In genomic region chr9:55139958-55140357, GRCm38 (mm10) we compare ENCODE assay signal across 11 mouse cellular contexts. TPM values are rescaled to one million over a fixed set of nuclear protein-coding genes. Genes with fewer than 3 reads are reported as not detected.
DNase-seq lines count a peak whose midpoint lies in the region; ATAC-seq lines count a peak whose summit lies in the region.
"Had no signal": no experiment of that assay in that cellular context is flagged by ENCODE, and none has a peak within 500 bp of the region (broad histone marks: within the 10 kb centered on the region; RNA-seq: fewer than 3 reads in every experiment).

No protein-coding gene starts in this region.

- H3K9me3 ChIP-seq in heart, embryonic 12.5 days (replicated peaks): no peaks in the 10 kb centered on the region
- H3K9me3 ChIP-seq in midbrain, embryonic 14.5 days (ENCODE audit: control insufficient read depth, low read length): no peaks in the 10 kb centered on the region
- no peaks in the 10 kb centered on the region for H3K9me3 ChIP-seq in midbrain, embryonic 15.5 days
- H3K9me3 ChIP-seq: liver, embryonic 13.5 days had no signal

- no peak overlapping the region for H3K27ac ChIP-seq in heart, embryonic 12.5 days (ENCODE audit: poor library complexity, severe bottlenecking)
- no peak overlapping the region for H3K27ac ChIP-seq in midbrain, embryonic 14.5 days (replicated peaks; ENCODE audit: low read depth, low read length)
- no peak overlapping the region for H3K27ac ChIP-seq in midbrain, embryonic 15.5 days
- H3K27ac ChIP-seq: liver, embryonic 13.5 days had no signal

- H3K4me3 ChIP-seq in heart, embryonic 12.5 days: no peak overlapping the region
- H3K4me3 ChIP-seq in midbrain, embryonic 14.5 days (replicated peaks; ENCODE audit: low read depth, low read length): no peak overlapping the region
- no peak overlapping the region for H3K4me3 ChIP-seq in midbrain, embryonic 15.5 days
- H3K4me3 ChIP-seq: liver, embryonic 13.5 days had no signal

- H3K9ac ChIP-seq in heart, embryonic 12.5 days: no peak overlapping the region
- H3K9ac ChIP-seq in midbrain, embryonic 14.5 days (replicated peaks; ENCODE audit: low read length): no peak overlapping the region
- no peak overlapping the region for H3K9ac ChIP-seq in midbrain, embryonic 15.5 days
- H3K9ac ChIP-seq: liver, embryonic 13.5 days had no signal

- no peak overlapping the region for H3K4me2 ChIP-seq in heart, embryonic 12.5 days
- H3K4me2 ChIP-seq in midbrain, embryonic 14.5 days (ENCODE audit: low read length): no peak overlapping the region
- H3K4me2 ChIP-seq in midbrain, embryonic 15.5 days: no peak overlapping the region
- H3K4me2 ChIP-seq: liver, embryonic 13.5 days had no signal

- no peaks in the 10 kb centered on the region for H3K36me3 ChIP-seq in heart, embryonic 12.5 days
- no peaks in the 10 kb centered on the region for H3K36me3 ChIP-seq in midbrain, embryonic 14.5 days (ENCODE audit: control insufficient read depth, insufficient read depth, low read length)
- no peaks in the 10 kb centered on the region for H3K36me3 ChIP-seq in midbrain, embryonic 15.5 days (replicated peaks)
- H3K36me3 ChIP-seq: liver, embryonic 13.5 days had no signal

- intact Hi-C loops in heart, postnatal 14 days (cut with DNase I): loop anchor here (5.0 kb wide), 1 partner anchor 252 kb away; no protein-coding TSS in a partner anchor

- H3K4me1 ChIP-seq in heart, embryonic 12.5 days (replicated peaks): peaks cover 22% of the 10 kb centered on the region
- no peaks in the 10 kb centered on the region for H3K4me1 ChIP-seq in midbrain, embryonic 14.5 days (ENCODE audit: control insufficient read depth, insufficient read depth, low read length)
- no peaks in the 10 kb centered on the region for H3K4me1 ChIP-seq in midbrain, embryonic 15.5 days

- no peaks in the 10 kb centered on the region for H3K27me3 ChIP-seq in heart, embryonic 12.5 days (replicated peaks)
- no peaks in the 10 kb centered on the region; the same call in 1 of the 2 replicates for H3K27me3 ChIP-seq in midbrain, embryonic 14.5 days (ENCODE audit: control insufficient read depth, insufficient read depth, low read length)
- H3K27me3 ChIP-seq in midbrain, embryonic 15.5 days (replicated peaks): no peaks in the 10 kb centered on the region; the same call in 1 of the 2 replicates
- H3K27me3 ChIP-seq: liver, embryonic 13.5 days had no signal

- 63% methylated on average over 5 of the region's 5 CpGs for WGBS in heart, embryonic 12.5 days
- WGBS in midbrain, embryonic 14.5 days: 79% methylated on average over 5 of the region's 5 CpGs
- WGBS in midbrain, embryonic 15.5 days: 70% methylated on average over 5 of the region's 5 CpGs

- peak; percentile 13 to 37 for DNase-seq in heart, adult 9 months (ENCODE audit: low spot score in 2 of 2)
- peak; percentile 19 for DNase-seq in midbrain, embryonic 14.5 days
- DNase-seq in heart, postnatal 14 days: peak; percentile 15 to 59
- peak; percentile 25 for DNase-seq in skeletal muscle tissue, adult 2 months (ENCODE audit: low read depth, low spot score)
- no peak for DNase-seq in layer of hippocampus, postnatal 25 days (ENCODE audit: extremely low spot score in 1 of 2, low spot score in 1 of 2)
- DNase-seq: cerebellum, adult 11 months; gastrocnemius, postnatal 36 days; liver, embryonic 13.5 days had no signal

- no peak for ATAC-seq in heart, embryonic 12.5 days (ENCODE audit: insufficient number of reproducible peaks, low FRiP score)
- ATAC-seq in midbrain, embryonic 14.5 days (ENCODE audit: low FRiP score, low TSS enrichment): no peak
- ATAC-seq in midbrain, embryonic 15.5 days (replicated peaks): no peak
- no peak for ATAC-seq in CD4-positive, CD25-positive, alpha-beta regulatory T cell, adult 4 months

RNA-seq across cellular contexts. Expression of gene Ube2q2, which starts 8.7 kb away (rescaled TPM):
- polyA plus RNA-seq in heart, embryonic 12.5 days (2016; fragmentation: Nextera tagmentation; extraction: Ambion mirVana): 37.3 and 37.8 TPM in 2 replicates
- polyA plus RNA-seq in midbrain, embryonic 14.5 days (2014; fragmentation: Nextera tagmentation; extraction: Ambion mirVana): 45.8 and 47.1 TPM in 2 replicates
- polyA plus RNA-seq in midbrain, embryonic 15.5 days (2015; fragmentation: Nextera tagmentation; extraction: Ambion mirVana): 39.3 and 40.3 TPM in 2 replicates
- total RNA-seq in heart, postnatal 14 days (2021): 10 to 100 TPM; 25.1 to 26.3 TPM
- 10 to 100 TPM; 56.0 to 57.2 TPM for total RNA-seq in layer of hippocampus, postnatal 25 days (2021)
- polyA plus RNA-seq in CD4-positive, CD25-positive, alpha-beta regulatory T cell, adult 4 months (2017; shearing (Covaris generic)): 10 to 100 TPM in 1 of 2 experiments, 1 to 10 TPM in 1; 9.5 to 15.1 TPM

Comparison
In these comparisons a context has a peak if more than half of its experiments do, and no peak if none do; other contexts are left out.
1. DNase-seq: peak in heart, adult 9 months (2 of 2), midbrain, embryonic 14.5 days (single experiment), heart, postnatal 14 days (2 of 2) and skeletal muscle tissue, adult 2 months (single experiment); none in layer of hippocampus, postnatal 25 days (0 of 2).